Mouse (Mus musculus): ENCODE measurements at regions not wholly inside any gene's neighbourhood (a gene's known extent, or its start where the extent isn't known, plus 50 kb on each side); places are given as distances from the start of the nearest gene placed in this dataset.

GRCm38 (mm10) chr3:134036310-134036934 lies 199.9 kb upstream of the Cxxc4 start:
- no peak for TF ChIP-seq POLR2A (IDR thresholded peaks at IDR 0.05; ENCODE audit: insufficient read depth, low read depth, low read length)
- no peak for TF ChIP-seq CTCF (IDR thresholded peaks at IDR 0.05; ENCODE audit: insufficient read depth, low read depth, low read length)

Data from olfactory bulb, adult 2 months (tissue).